Mouse (Mus musculus): ENCODE data around the gene Grid1.

DNA sequence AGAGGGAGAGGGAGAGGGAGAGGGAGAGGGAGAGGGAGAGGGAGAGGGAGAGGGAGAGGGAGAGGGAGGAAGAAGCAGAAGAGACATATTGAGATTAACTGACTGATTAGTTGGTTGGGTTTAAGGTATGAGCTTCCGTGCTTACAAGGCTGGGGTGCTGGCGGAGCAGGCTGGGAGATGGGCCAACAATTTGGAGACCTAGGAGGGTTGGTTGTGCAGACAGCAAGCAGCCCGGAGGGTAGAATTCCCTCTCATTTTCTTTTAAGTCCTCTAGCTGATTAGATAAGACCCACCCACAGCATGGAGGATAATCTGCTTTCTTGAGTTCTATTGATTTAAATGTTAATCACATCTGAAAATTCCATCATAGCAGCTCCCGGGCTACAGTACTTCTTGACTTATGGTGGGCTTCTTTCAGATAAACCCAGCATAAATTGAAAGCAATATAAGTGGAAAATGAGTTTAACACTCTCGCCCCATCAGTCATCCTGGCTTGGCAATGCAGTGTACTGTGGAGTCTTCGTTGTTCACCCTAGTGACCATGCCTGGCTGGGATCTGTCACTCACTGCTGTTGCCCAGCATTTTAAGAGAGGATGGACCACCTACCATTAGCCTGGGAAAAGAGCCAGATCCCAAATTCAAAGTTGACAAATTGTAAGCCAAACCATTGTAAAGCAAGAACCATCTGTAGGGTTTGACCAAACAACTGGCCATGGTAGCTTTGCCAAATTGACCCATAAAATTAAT is 48.8 kb downstream of the Grid1 start:
- TF ChIP-seq CTCF (IDR thresholded peaks at IDR 0.05; ENCODE audit: extremely low read depth, insufficient read length, insufficient replicate concordance, low read depth, low read length), result no peak
- TF ChIP-seq POLR2A (IDR thresholded peaks at IDR 0.05; ENCODE audit: low read depth, low read length), result no peak
